Mouse (Mus musculus) heart, postnatal 25 days (tissue): Measurements from ENCODE around the gene Il10. TPM values are rescaled to one million over a fixed set of nuclear protein-coding genes. Genes with fewer than 3 reads are reported as not detected.
"Not testable (repeated sequence)": the region's sequence is repeated elsewhere in the genome, so short reads cannot be mapped to it uniquely, and the experiment has no call there.

ENCODE experiments used
- DNase-seq: peaks from one replicate; pipeline ENCODE4 v3.0.0; 2022; ENCODE audit warnings: low spot score
- intact Hi-C: fragments of 180-260 bp; cut with DNase I; formaldehyde crosslinking; loops from one replicate; pipeline ENCODE4 v1.15.1; 2025
- total RNA-seq, 2 experiments: library from RNA; stranded (reverse); gene quantifications; 2 replicates each; pipeline ENCODE4 v1.2.3; 2021

The Il10 gene
- total RNA-seq, 2 experiments from 2014 or later = not detected

- intact Hi-C loops = no loop called here
Measured at GRCm38 (mm10) chr1:131015281-131015680, 4.4 kb upstream of the Il10 start.

GRCm38 (mm10) chr1:131015879-131016278 is 3.8 kb upstream of the Il10 start:
- no peak for DNase-seq
- intact Hi-C loops = no loop called here

More at GRCm38 (mm10) chr1:131015281-131015680, 4.4 kb upstream of the Il10 start:
- no peak for DNase-seq

- intact Hi-C loops = no loop called here
- DNase-seq = no peak
Measured at GRCm38 (mm10) chr1:131020425-131021310, 1.0 kb downstream of the Il10 start.

GRCm38 (mm10) chr1:131021438-131021837 is 1.8 kb downstream of the Il10 start:
- intact Hi-C loops = no loop called here
- DNase-seq = no peak

- no peak for DNase-seq
Measured at GRCm38 (mm10) chr1:131021900-131022590, 2.4 kb downstream of the Il10 start.

GRCm38 (mm10) chr1:131022591-131023249 is 3.1 kb downstream of the Il10 start:
- intact Hi-C loops = no loop called here
- no peak for DNase-seq

More at GRCm38 (mm10) chr1:131021900-131022590, 2.4 kb downstream of the Il10 start:
- intact Hi-C loops = no loop called here

- DNase-seq, intact Hi-C loops: not testable (repeated sequence)
Measured at GRCm38 (mm10) chr1:131023250-131023858, 3.7 kb downstream of the Il10 start.

- intact Hi-C loops = no loop called here
- no peak for DNase-seq
Measured at GRCm38 (mm10) chr1:131024900-131025842, 5.5 kb downstream of the Il10 start.

- no peak for DNase-seq
- intact Hi-C loops = no loop called here
Measured at GRCm38 (mm10) chr1:131025843-131026190, 6.2 kb downstream of the Il10 start.

- intact Hi-C loops = no loop called here
- no peak for DNase-seq
Measured at GRCm38 (mm10) chr1:131029215-131029614, 9.6 kb downstream of the Il10 start.

- DNase-seq = no peak
- intact Hi-C loops = no loop called here
Measured at GRCm38 (mm10) chr1:131030261-131030660, 10.6 kb downstream of the Il10 start.

GRCm38 (mm10) chr1:131031267-131031666 is 11.6 kb downstream of the Il10 start:
- no peak for DNase-seq
- intact Hi-C loops = no loop called here

- intact Hi-C loops = no loop called here
- DNase-seq = no peak
Measured at GRCm38 (mm10) chr1:131038001-131038400, 18.4 kb downstream of the Il10 start.

GRCm38 (mm10) chr1:131038415-131039017 is 18.9 kb downstream of the Il10 start:
- intact Hi-C loops = no loop called here

GRCm38 (mm10) chr1:131039479-131039878 is 19.8 kb downstream of the Il10 start:
- intact Hi-C loops = no loop called here
- no peak for DNase-seq

More at GRCm38 (mm10) chr1:131038415-131039017, 18.9 kb downstream of the Il10 start:
- no peak for DNase-seq

GRCm38 (mm10) chr1:131042263-131042662 is 22.6 kb downstream of the Il10 start:
- intact Hi-C loops = no loop called here
- no peak for DNase-seq

GRCm38 (mm10) chr1:131042721-131043120 is 23.1 kb downstream of the Il10 start:
- no peak for DNase-seq
- intact Hi-C loops = no loop called here

GRCm38 (mm10) chr1:131043636-131044035 is 24.0 kb downstream of the Il10 start:
- intact Hi-C loops = no loop called here
- no peak for DNase-seq
